Mouse (Mus musculus) E14TG2a.4 (cell line): ENCODE measurements around the gene Sec24d.

Experiments used
- CTCF ChIP-seq: conservative IDR thresholded peaks from 2 replicates; pipeline ENCODE4 v1.5.1; 2014; ENCODE audit warnings: low read length
- NANOG ChIP-seq: IDR thresholded peaks from 2 replicates; pipeline ENCODE4 v1.6.1; 2014; ENCODE audit warnings: borderline replicate concordance, low read length, mixed read lengths

DNA sequence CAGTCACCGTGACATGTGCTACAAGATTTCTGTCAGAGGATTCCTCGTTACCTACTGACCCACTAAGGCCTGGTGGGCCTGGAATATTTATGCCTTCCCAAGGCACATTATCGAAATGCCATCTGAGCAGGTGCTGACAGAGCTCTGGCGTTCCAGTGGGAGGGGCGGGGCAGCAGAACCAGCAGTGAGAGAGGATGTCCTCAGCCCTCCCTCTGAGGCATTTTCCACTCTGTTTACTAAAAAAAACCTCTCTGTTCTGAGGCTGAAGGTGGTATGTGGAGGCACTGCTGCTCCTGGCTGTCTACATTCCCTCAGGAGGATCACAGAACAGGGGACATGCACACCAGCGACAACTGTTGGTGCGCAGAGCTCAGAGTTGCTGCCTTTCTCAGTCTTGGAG lies 30.2 kb upstream of the Sec24d start:
- no peak for TF ChIP-seq CTCF
- no peak for TF ChIP-seq NANOG
